Mouse (Mus musculus) inflammation-experienced regulatory T-cells, adult 16 weeks (primary cell): ENCODE results near the gene Dbt. TPM values are rescaled to one million over a fixed set of nuclear protein-coding genes. Genes with fewer than 3 reads are reported as not detected.

Experiments
- polyA plus RNA-seq: library from polyadenylated mRNA; unstranded; fragments of 100-300 nt; shearing (Covaris generic); gene quantifications from one replicate; pipeline ENCODE4 v1.2.1, GENCODE M21; 2017

Dbt gene
- polyA plus RNA-seq: 19.8 TPM

DNA sequence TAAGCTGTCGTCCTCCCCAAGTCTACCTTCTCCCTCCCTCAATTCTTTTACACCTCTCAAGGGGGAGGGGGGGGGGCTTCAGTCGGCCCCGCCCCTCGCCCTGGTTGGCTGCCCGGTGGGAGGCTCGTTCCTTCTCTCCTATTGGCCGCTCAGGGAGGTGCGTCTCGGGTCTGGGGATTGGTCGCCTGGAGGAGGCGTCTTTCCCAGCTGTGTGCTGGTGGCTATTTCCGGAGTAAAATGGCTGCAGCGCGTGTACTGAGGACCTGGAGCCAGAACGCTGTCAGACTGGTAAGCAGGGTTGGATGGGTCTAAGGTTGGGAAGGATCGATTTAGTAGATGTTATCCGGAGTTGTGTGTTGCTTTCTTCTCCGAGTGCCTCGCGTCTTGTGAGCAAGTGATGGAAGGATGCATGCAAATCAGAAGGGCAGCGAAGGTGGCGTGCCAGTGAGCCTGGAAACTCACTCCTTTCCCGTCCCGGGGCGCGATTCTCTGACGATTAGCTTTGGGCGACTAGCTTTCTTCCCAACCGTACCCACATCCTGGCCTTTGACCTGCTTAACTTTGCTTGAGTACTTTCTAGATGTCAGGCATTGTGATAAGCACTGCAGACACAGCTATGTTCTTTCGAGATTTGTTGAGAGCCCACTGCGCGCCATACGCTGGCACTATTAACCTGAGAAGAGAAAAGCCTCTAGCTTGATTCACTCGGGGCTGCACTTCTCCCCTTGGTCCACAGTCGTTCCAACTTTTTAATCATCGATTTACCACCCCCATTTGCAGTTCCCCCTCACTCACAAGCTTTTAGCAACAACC lies at the start of gene Dbt:
Gene Dbt, plus strand, starts transcription at position 167 of the 813 bp plus-strand sequence.

DNA sequence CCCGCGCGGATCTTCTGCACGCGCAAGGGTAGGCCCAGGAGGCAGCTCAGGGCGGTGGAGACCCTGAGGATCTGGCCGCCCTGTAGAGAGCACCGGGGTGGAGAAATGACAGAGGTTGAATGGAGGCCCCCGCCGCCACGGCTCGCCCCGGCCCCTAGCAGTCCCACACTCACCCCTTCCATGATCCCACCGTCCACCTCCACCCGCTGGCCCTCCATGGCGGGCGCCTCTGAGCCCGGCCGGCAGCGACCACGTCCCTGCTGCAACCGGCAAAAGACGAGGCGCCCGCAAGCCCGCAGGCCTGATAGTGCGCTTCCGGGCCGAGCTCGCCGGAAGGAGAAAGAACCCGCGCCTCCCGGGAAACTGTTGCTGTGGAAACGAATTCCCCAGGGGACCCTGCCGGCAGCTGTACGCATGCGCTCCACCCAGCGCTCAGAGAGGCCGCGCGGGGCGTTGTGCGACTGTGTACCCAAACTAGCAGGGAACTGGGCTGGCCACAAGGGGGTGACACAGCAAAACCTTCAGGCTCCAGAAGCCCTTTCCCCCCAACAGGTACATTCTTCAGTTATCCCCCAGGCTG lies 5.0 kb upstream of the Dbt start, which contains the start of gene Rtca:
Gene Rtca, minus strand, starts transcription at position 437 of the 580 bp plus-strand sequence.

DNA sequence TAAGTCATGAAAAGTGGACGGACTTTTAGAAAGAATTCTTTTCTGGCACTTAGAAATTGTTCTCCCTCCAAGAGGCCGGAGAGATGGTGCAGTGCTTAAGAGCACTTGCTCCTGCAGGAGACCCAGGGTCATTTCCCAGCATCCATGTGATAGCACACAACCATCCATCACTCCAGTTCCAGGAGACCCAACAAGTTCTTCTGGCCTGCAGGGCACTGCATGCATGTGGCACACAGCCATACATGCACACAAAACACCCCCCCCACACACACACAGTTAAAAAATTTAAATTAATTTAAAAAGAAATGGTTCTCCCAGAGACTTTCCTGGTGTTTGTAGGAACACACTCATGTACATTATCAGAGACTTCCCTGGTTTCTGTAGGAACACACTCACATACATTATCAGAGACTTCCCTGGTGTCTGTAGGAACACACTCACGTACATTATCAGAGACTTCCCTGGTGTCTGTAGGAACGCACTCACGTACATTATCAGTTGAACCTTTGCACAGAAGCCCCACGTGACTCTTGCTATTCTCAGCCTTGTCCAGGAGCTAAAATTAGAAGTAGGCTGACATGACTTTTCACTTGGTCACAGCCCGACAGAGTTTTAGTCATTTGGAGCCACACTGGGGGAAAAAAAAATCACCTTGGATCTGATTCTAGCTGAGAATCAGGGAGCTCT lies 49.7 kb downstream of the Dbt start, which contains the start of gene Lrrc39:
Gene Lrrc39, plus strand, starts transcription at position 566 of the 687 bp plus-strand sequence.

DNA sequence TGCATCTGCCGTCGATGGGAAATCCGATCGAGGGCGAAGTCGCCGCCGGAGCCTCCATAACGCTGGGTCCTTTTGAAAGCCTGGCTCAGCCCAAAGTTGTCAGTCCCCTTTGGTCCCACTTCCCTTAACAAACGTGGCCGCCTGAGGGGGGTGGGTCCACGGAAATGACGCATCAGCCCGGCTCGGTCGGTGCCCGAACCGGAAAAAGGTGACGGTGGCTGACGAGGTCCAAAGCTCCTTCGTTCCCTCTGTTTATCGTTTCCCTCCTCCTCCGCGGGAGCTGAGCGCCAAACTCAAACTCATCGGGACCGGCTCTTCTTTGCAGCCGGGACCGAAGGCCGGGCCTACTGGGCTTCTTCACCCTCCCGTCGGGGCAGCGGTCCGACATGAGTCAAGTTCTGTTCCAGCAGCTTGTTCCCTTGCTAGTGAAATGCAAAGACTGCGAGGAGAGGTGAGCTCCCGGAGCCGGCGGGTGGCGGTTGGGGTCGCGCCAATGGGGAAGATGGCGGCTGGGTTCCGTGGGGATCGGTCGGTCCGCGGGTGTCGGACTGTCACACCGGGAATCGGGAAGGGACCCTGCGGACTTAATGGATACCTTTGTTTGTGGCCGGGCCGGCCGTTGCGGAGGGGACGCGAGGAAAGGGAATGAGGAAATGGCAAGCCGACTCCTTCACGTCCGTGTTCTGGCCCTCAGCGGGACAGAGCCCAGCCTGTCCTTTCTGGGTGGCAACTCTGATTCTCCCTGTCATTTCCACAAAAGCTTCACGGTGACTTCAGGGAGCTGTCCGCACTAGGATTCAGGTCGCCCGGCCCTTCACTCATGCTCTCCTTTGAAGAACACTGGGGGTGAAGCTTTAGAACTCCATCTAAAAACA lies 82.1 kb downstream of the Dbt start, which contains the start of gene Sass6:
Gene Sass6, plus strand, starts transcription at position 255 of the 875 bp plus-strand sequence.

Other genes starting within 250 kb of the Dbt start
- 21.2 TPM for gene Cdc14a, start 89.0 kb upstream of the Dbt start, polyA plus RNA-seq
- gene Rtca, start 4.9 kb upstream of the Dbt start, polyA plus RNA-seq: 47.8 TPM
- gene Lrrc39, start 49.9 kb downstream of the Dbt start, polyA plus RNA-seq: 0.59 TPM
- 7.9 TPM for gene Sass6, start 81.9 kb downstream of the Dbt start, polyA plus RNA-seq
- gene Trmt13, start 101.5 kb downstream of the Dbt start, polyA plus RNA-seq: 48.1 TPM
- gene Mfsd14a, start 149.6 kb downstream of the Dbt start, polyA plus RNA-seq: 92.8 TPM
- not detected for gene Gm43191, start 168.2 kb downstream of the Dbt start, polyA plus RNA-seq
- gene Slc35a3, start 199.8 kb downstream of the Dbt start, polyA plus RNA-seq: 7.2 TPM